Mouse (Mus musculus) bone marrow macrophage, adult 2 months (primary cell): Measurements from ENCODE around the gene Nhp2.

Experiments
- CTCF ChIP-seq: IDR thresholded peaks from 2 replicates; pipeline ENCODE4 v1.5.1; 2012; ENCODE audit warnings: low read depth, mild to moderate bottlenecking, low read length, moderate library complexity
- POLR2A ChIP-seq: IDR thresholded peaks from 2 replicates; pipeline ENCODE4 v1.6.1; 2012; ENCODE audit warnings: mild to moderate bottlenecking, low read depth, low read length, borderline replicate concordance

- TF ChIP-seq CTCF (no peak), POLR2A (no peak)
Measured at GRCm38 (mm10) chr11:51629651-51630314, 10.2 kb downstream of the Nhp2 start.
